Mouse (Mus musculus): ENCODE measurements around the gene Hfm1.

DNA sequence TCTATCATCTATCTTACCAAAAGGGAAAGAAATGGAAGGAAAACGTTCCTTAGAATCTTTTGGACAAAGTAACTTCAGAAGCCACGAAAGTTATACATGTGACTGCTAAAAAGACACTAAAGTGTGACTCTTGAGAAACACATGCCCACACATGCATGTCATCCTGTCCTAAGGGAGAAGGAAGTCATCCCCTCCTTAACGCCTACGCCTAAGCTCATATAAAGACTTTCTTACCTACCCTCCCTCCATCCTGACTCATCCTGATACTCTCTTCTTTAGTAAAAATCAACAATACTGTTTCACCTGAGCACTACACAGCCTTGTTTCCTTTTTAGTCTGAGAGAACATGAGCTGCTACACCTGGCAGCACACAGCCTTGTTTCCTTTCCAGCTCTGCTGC lies 40.6 kb downstream of the Hfm1 start:
- TF ChIP-seq POLR2A (IDR thresholded peaks at IDR 0.05; ENCODE audit: borderline replicate concordance, extremely low read depth, insufficient read depth, insufficient read length, poor library complexity, severe bottlenecking) = no peak
- no peak for TF ChIP-seq CTCF (IDR thresholded peaks at IDR 0.05; ENCODE audit: borderline replicate concordance, extremely low read depth, insufficient read depth, insufficient read length)

Data from brain, embryonic 14.5 days (tissue).